Mouse (Mus musculus) cerebellum, adult 2 months (tissue): ENCODE results near the gene Synpr.

ENCODE experiments used
- CTCF ChIP-seq: fragments of 200-500 bp; IDR thresholded peaks from 2 replicates; pipeline ENCODE4 v1.5.1; 2011; ENCODE audit warnings: low read depth, mild to moderate bottlenecking, control low read depth, low read length, moderate library complexity, borderline replicate concordance; ENCODE audit not compliant: insufficient read depth
- POLR2A ChIP-seq: fragments of 200-500 bp; IDR thresholded peaks from 2 replicates; pipeline ENCODE4 v1.6.1; 2011; ENCODE audit warnings: low read length, control low read depth, borderline replicate concordance; ENCODE audit not compliant: insufficient read depth

- TF ChIP-seq POLR2A (no peak), CTCF (no peak)
These were observed 282.7 kb downstream of the Synpr start for GRCm38 (mm10) chr14:13567250-13567649.
